Mouse (Mus musculus) kidney, postnatal 10 days (tissue): Measurements from ENCODE around the gene Wdr45.

Experiments used
- DNase-seq: peaks from one replicate; pipeline ENCODE4 v3.0.0; 2021; ENCODE audit warnings: mixed read lengths

Wdr45 gene

DNA sequence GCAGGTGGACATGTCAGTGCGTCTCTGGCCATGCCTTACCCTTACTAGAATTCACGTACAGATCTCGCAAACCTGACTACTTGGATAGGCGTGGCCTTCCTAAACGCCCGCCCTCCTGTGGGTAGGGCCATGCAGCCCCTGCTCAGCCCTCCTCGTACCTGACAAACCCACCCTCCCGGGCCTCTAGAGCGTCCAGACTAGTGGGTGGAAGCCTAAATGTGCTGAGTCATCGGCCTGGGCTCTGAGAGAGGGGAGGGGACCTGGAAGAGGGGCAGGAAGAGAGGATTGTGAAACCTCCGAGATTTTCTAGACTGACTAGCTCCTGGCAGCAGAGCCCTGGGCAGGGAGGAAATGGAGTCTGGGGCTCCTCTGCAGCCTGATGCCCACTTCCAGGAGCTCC is 51.6 kb downstream of the Wdr45 start:
- DNase-seq, result peak; percentile 52

DNA sequence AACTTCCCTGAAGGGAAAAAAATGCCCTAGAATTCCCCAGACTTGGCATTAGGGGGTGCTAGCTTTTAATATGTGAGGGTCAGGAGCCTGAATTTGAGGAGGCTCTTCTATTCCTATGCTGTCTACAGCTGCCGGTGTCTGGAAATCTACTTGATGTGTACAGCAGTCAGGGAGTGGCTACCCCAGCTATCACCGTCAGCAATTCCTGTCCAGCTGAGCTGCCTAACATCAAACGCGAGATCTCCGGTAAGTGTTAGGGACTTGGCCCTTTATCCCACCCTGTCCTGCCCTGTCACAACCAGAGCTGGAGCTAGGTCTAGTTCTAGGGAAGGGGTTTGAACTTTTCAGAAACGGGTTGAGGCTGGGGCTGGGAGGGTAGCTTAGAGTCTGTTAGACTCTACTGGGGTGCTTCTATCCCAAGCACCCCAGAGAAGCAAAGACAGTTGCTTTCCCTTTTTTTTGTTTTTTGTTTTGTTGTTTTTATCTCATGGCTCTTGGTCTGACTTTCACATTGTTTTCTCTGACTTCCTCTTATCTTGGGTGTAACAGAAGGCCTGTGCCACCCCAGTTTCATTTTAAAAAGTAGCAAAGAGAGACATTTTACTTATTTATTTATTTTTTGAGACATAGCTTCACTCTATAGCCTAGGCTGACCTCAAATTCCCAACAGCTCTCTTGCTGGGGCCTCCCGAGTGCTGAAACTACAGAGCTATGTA is 55.3 kb downstream of the Wdr45 start:
- DNase-seq, result no peak

DNA sequence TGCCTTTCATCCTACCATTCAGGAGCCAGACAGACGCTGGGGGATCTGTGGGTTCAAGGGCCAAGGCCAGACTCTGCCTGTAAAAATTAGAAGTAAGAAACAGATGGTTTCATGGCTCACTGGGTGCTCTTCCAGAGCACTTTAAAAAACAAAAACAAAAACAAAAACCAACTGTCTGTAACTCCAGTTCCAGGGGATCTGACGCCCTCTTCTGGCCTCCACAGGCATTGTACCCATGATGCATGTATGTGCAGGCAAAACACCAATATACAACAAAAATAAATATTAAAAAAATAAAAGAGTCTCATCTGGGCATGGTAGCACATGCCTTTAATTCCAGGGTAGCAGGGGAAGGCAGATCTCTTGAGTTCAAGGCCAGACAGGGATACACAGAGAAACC is 58.6 kb downstream of the Wdr45 start:
- DNase-seq, result peak; percentile 55

DNA sequence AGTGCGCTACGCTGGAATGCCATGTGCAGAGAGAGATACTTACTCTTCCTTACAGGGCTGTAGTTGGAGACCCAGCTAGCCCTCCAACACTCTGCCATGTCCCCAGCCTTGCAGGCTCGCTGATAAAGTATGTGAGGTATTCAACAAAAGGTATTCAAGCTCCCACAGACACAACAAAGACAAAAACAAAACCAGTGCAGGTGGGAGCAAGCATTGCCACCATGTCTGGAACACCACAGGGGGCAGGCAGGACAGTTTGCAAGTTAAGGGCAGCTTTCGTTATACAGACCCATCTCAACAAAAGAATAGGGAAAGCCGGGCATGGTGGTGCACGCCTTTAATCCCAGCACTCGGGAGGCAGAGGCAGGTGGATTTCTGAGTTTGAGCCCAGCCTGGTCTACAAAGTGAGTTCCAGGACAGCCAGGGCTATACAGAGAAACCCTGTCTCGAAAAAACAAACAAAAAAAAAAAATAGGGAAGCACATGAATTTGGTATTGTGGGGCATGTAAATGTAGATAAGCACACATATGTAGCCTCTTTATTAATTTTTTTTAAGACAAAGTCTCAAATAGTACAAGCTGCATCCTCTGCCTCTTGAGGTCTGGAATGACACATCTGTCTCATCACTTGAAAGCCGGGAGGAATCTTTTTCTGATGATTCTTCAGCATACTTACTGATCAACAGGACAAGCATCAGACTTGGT is 61.5 kb downstream of the Wdr45 start:
- no peak for DNase-seq

DNA sequence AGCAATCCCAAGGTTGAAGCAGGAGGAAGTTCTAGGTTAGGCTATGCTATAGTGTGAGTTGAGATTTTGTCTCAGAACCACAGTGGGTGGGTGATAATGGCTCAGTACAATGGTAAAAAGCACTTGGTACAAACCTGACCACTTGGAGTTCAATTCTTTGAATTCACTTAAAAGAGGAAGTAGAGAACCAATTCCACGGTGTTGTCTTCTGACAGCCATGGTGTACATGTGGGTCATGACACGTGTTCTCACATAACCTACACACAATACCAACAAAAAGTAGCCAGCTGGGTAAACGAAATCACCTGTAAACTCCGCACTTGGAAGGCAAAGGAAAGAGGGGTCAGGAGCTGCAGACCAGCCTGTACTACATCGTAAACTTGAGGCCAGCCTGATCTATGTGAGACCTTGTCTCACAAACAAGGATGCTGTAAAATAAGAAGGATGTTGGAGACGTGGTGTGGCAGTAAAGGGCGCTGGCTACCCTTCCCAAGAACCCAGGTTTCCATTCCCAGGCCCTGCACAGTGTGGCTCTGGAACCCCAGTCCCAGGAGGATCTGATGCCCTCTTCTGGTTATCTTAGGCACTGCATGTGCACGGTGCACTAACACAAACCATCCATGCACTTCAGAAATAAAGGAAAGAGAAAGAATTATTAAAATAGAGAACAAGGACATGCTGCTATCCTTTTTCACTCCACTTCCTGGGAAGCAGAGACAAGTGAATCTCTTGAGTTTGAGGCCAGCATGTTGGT is 62.4 kb downstream of the Wdr45 start:
- peak; percentile 78 for DNase-seq
